Mouse (Mus musculus) stomach, postnatal 0 days (tissue): ENCODE results near the gene Atox1. TPM values are rescaled to one million over a fixed set of nuclear protein-coding genes. Genes with fewer than 3 reads are reported as not detected.

ENCODE experiments used
- ATAC-seq: fragments of 200-750 bp; cut with Nextera tagmentation; 2 replicates; pipeline ENCODE4 v1.8.0; 2017; ENCODE audit not compliant: low FRiP score, low TSS enrichment
- DNase-seq: peaks from one replicate; pipeline ENCODE4 v3.0.0-alpha.2; 2016; ENCODE audit warnings: low spot score
- H3K27ac ChIP-seq: fragments of 300-500 bp; sonication (generic); replicated peaks from 2 replicates; pipeline ENCODE4 v1.5.1; 2014; ENCODE audit warnings: mild to moderate bottlenecking, control low read depth
- H3K27me3 ChIP-seq: fragments of 300-500 bp; sonication (generic); 2 replicates; pipeline ENCODE4 v1.6.1; 2014; ENCODE audit warnings: low read length; ENCODE audit not compliant: control insufficient read depth, insufficient read depth
- H3K36me3 ChIP-seq: fragments of 300-500 bp; sonication (generic); 2 replicates; pipeline ENCODE4 v1.6.1; 2014; ENCODE audit warnings: low read length, mixed read lengths; ENCODE audit not compliant: control insufficient read depth, insufficient read depth
- H3K4me1 ChIP-seq: fragments of 300-500 bp; sonication (generic); replicated peaks from 2 replicates; pipeline ENCODE4 v1.6.1; 2014; ENCODE audit warnings: antibody characterized with exemption; ENCODE audit not compliant: control insufficient read depth, insufficient read depth
- H3K4me2 ChIP-seq: fragments of 300-500 bp; sonication (generic); replicated peaks from 2 replicates; pipeline ENCODE4 v1.6.1; 2014; ENCODE audit warnings: low read depth, mild to moderate bottlenecking, control low read depth, moderate library complexity
- H3K4me3 ChIP-seq: fragments of 300-500 bp; sonication (generic); 2 replicates; pipeline ENCODE4 v1.5.1; 2014; ENCODE audit warnings: low read depth, low read length, control low read depth
- H3K9ac ChIP-seq: fragments of 300-500 bp; sonication (generic); 2 replicates; pipeline ENCODE4 v1.6.1; 2014; ENCODE audit warnings: mild to moderate bottlenecking, low read length, control low read depth, mixed read lengths
- H3K9me3 ChIP-seq: fragments of 300-500 bp; sonication (generic); 2 replicates; pipeline ENCODE4 v1.6.1; 2016; ENCODE audit warnings: low read length; ENCODE audit not compliant: control insufficient read depth
- CTCF ChIP-seq: IDR thresholded peaks from 2 replicates; pipeline ENCODE4 v1.5.1; 2016; ENCODE audit warnings: antibody characterized with exemption, low read depth, mild to moderate bottlenecking, moderate library complexity
- EP300 ChIP-seq: optimal IDR thresholded peaks from 2 replicates; pipeline ENCODE3; 2016; ENCODE audit warnings: antibody characterized with exemption
- WGBS: fragments of 180-500 bp; shearing (Covaris S2); extraction: QIAGEN DNeasy Blood & Tissue Kit; methylation state at CpG from one replicate; pipeline ENCODE4 v1.1.7; 2014; 5-methylcytosine and 5-hydroxymethylcytosine counted together
- polyA plus RNA-seq: library from polyadenylated mRNA; unstranded; fragments of >200 nt; fragmentation: Nextera tagmentation; extraction: Ambion mirVana; gene quantifications from 2 replicates; pipeline ENCODE4 v1.2.1, GENCODE M21; 2015

The Atox1 gene
- polyA plus RNA-seq, 1 experiment from 2014 or later: 530 TPM

- Histone ChIP-seq H3K4me3 (no peak overlapping the region), H3K4me1 (no peaks in the 10 kb centered on the region), H3K27ac (no peak overlapping the region), H3K27me3 (no peaks in the 10 kb centered on the region), H3K4me2 (no peak overlapping the region), H3K36me3 (peaks cover 17% of the 10 kb centered on the region), H3K9me3 (no peaks in the 10 kb centered on the region), H3K9ac (no peak overlapping the region)
- DNase-seq (no peak), ATAC-seq (no peak)
- no peak for TF ChIP-seq EP300
- TF ChIP-seq CTCF: no peak
- 96% methylated on average over 7 of the region's 7 CpGs for WGBS
These were observed 24.4 kb upstream of the Atox1 start for GRCm38 (mm10) chr11:55485443-55485842.

GRCm38 (mm10) chr11:55473219-55473618, 12.2 kb upstream of the Atox1 start:
- Histone ChIP-seq H3K9ac (no peak overlapping the region), H3K36me3 (no peaks in the 10 kb centered on the region), H3K27me3 (no peaks in the 10 kb centered on the region), H3K4me3 (no peak overlapping the region), H3K9me3 (no peaks in the 10 kb centered on the region), H3K27ac (no peak overlapping the region), H3K4me1 (no peaks in the 10 kb centered on the region; the same call in 1 of the 2 replicates), H3K4me2 (no peak overlapping the region)
- no peak for DNase-seq
- WGBS: 74% methylated on average over 3 of the region's 3 CpGs
- no peak for TF ChIP-seq CTCF
- TF ChIP-seq EP300: no peak
- ATAC-seq: no peak

GRCm38 (mm10) chr11:55471467-55471866, 10.4 kb upstream of the Atox1 start:
- H3K9ac ChIP-seq: 0 out of 2 replicates have a peak overlapping the region, but pooled peaks have one; percentile 27
- ATAC-seq: no peak
- TF ChIP-seq EP300: no peak
- TF ChIP-seq CTCF: no peak
- DNase-seq: no peak
- H3K4me1 ChIP-seq: no peaks in the 10 kb centered on the region; the same call in 1 of the 2 replicates
- no peaks in the 10 kb centered on the region for H3K27me3 ChIP-seq
- 74% methylated on average over 7 of the region's 7 CpGs for WGBS
- peak overlapping the region; percentile 76 for H3K4me3 ChIP-seq
- no peaks in the 10 kb centered on the region for H3K9me3 ChIP-seq
- no peak overlapping the region for H3K27ac ChIP-seq
- H3K36me3 ChIP-seq: no peaks in the 10 kb centered on the region
- H3K4me2 ChIP-seq: peak overlapping the region; percentile 94

- H3K27ac ChIP-seq: 0 out of 2 replicates have a peak overlapping the region, but pooled peaks have one; percentile 13
- H3K9me3 ChIP-seq: no peaks in the 10 kb centered on the region
- WGBS: 19% methylated on average over 8 of the region's 8 CpGs
- H3K9ac ChIP-seq: peak overlapping the region; percentile 35; the same call in 1 of the 2 replicates
- no peaks in the 10 kb centered on the region; the same call in 1 of the 2 replicates for H3K4me1 ChIP-seq
- ATAC-seq (no peak), DNase-seq (no peak)
- no peaks in the 10 kb centered on the region for H3K27me3 ChIP-seq
- no peak for TF ChIP-seq CTCF
- H3K4me3 ChIP-seq: peak overlapping the region; percentile 76
- no peaks in the 10 kb centered on the region for H3K36me3 ChIP-seq
- H3K4me2 ChIP-seq: peak overlapping the region; percentile 94
These were observed 9.7 kb upstream of the Atox1 start for GRCm38 (mm10) chr11:55470761-55471160.

- Histone ChIP-seq H3K27ac (peak overlapping the region; percentile 92), H3K9ac (peak overlapping the region; percentile 93), H3K36me3 (no peaks in the 10 kb centered on the region), H3K4me1 (no peaks in the 10 kb centered on the region; the same call in 1 of the 2 replicates), H3K4me2 (peak overlapping the region; percentile 94), H3K9me3 (no peaks in the 10 kb centered on the region), H3K4me3 (peak overlapping the region; percentile 76), H3K27me3 (no peaks in the 10 kb centered on the region)
- ATAC-seq (no peak), DNase-seq (peak; percentile 34)
- TF ChIP-seq EP300 (no peak), CTCF (no peak)
- WGBS: under 1% methylated on average over 38 of the region's 46 CpGs
These were observed 9.1 kb upstream of the Atox1 start for GRCm38 (mm10) chr11:55469923-55470691.

GRCm38 (mm10) chr11:55469048-55469843, 8.2 kb upstream of the Atox1 start, which contains the start of gene G3bp1:
TSS of gene G3bp1 (plus strand) at chr11:55469685.
- Histone ChIP-seq H3K27ac (peak within 1 kb of the TSS; percentile 92), H3K4me1 (no peaks in the 10 kb centered on the region; the same call in 1 of the 2 replicates), H3K4me2 (peak within 1 kb of the TSS; percentile 94), H3K36me3 (no peaks in the 10 kb centered on the region), H3K4me3 (peak within 1 kb of the TSS; percentile 76), H3K9me3 (no peaks in the 10 kb centered on the region), H3K9ac (peak within 1 kb of the TSS; percentile 93), H3K27me3 (no peaks in the 10 kb centered on the region)
- under 1% methylated on average over 44 of the region's 57 CpGs for WGBS
- ATAC-seq (peak; percentile 97), DNase-seq (peak; percentile 99)
- TF ChIP-seq CTCF (peak; percentile 75), EP300 (peak; percentile 75)
